Mouse (Mus musculus): Measurements from ENCODE around the gene Jade2.

The Jade2 gene

DNA sequence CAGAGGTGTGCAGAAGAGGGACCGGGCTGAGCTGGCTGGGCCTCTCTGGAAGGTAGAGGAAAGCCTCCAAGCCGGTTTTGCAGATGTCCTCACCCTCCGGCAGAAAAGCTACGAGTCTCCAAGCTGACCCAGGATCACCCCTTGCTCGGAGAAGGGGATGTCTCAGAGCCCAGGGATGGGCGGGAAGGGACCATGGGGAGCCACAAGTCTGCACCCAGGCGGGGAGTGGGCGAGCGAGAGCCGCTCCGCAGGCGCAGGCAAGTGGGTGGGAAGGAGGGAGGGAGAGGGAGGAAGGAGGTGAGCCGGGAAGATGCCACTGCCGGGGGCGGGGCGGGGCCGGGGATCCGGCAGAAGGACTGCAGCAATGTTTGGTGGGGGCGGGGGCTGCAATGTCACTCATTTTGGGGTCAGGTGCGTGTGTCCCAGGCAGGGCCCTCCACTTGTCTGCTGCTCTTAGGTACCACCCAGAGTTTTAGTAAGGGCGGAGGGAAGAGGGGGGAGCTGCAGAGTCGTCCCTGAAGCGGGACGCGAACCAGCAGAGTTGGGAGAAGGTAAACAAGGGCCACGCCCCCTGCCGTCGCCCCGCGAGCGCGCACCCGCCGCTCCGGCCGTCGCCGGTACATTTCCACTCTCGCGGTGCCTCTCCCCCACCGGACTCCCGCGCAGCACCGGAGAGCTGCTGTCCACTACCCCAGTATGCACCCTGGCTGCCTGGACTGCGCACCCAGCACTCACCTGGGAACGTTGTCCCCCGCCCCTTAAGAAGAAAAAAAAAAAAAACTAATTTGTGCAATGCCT is 1.4 kb downstream of the Jade2 start:
- DNase-seq: peak; percentile 71 to 79

DNA sequence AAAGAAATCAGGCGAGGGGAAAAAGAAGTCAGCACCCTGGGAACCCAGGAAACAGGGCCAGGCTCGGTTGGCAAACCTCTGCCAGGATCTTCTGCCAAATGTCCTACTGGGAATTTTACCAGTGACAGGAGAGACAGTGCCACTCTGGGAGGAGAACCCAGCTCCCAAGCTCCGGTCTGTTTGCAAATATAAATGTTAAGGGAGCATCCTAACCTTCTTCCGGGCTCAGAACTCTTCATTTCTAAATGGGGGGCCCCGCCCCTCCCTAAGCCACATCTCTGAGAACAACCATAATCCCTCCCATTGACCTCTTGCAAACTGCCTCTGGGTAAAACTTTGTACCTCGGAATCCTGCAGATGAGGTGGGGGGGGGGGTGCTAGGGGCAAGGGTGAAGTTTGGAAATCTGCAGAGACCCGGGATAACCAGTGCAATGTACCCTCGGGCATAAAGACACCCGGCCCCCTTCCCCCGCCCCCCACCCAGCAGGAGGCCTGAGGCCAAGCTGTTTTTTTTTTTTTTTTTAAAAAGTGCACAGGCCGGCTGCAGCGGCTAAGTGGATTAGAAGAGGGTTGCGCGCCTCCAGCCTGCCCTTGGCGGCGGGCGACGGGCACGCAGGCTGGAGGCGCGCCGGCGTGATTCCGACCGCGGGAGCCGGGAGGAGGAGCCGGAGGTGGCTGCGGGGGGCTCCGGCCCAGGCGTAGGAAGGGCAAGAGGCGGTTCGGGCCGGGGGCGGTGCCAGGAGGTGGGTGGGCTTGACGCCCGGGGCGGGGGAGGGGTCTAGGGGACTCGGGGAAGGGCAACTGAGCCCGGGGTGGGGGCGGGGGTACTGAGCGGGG is 2.3 kb downstream of the Jade2 start:
- DNase-seq: peak; percentile 66 to 68

DNA sequence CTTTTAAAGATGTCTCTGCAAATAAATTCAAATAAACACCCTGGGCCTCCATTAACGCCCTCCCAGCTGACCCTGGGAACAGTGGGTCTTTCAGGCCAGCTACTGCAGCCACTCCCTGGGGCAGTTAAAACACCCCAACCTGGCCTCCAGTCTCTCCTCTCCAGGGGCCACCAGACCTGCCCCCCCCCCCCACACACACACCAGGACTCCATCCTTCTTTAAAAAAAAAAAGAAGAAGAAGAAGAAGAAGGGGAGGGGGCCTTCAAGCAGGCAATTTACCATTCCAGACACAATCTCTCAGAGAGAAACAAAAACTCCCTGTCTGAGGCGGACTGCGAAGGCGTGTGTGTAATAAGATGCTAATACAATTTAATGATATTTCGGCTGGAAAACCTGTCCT is 4.9 kb downstream of the Jade2 start:
- DNase-seq: no peak

DNA sequence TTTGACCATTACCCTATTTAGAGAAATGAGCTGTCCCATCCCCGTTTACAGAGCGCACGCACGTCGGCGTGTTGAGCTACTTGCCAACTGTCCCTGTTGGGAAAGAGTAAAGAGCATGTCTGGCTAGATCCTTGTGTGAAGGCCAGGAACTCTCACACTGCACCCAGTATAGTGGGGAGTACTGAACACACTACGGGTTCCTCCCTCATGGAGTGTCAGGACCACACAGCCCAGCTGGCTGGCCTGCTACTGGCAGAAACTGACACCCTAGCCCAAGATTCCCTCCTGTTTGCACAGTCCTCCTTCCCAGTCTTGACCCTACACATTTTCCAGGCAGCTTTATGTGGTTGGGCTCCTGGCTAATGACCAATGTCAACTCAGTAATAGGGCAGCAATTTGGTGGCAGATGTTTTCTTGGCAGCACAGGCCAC is 5.3 kb downstream of the Jade2 start:
- DNase-seq: no peak

DNA sequence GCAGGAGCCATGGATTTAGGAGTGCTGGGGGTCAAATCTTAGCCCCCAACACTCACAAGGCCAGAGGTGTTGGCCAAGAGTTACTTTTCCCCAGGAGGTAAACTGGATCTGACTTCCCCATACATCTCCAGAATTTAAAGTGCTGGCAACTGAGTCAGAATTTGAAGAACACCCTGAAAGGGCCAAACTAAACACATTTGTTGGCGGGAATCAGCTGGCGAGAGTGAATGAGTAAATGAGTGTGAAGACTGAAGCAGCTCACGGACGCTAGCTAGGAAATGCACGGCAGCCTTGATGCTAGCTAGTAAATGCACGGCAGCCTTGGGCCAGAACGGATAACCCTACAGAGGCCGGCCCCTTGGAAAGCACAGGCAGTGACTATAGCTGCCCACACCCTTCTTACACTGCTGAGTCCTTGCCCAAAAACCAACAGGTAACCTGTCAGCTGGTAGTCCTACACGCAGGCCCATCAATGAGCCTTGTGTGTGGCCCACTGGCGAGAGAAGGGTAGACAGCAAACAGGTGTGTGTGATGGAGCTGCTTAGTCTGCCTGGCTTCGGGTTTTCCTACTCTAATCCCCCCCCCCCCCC is 6.6 kb downstream of the Jade2 start:
- DNase-seq: no peak

DNA sequence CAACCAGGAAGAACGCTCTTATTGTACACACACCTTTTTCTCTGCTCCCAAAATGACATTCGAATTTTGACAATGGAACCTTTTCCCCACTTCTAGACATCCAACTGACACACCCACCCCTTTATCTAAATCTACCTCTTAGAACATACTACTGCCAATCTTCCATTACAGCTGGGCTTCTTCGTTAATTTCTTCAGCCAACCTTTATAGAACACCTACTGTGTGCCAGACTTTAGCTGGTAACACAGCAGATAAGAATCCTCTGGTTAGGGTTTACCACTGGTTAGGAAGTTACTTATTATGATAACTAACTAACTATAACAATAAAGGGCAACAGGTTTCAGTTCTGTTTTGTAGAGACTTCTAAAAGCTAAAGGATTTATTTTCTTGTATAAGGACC is 9.1 kb downstream of the Jade2 start:
- DNase-seq: no peak

DNA sequence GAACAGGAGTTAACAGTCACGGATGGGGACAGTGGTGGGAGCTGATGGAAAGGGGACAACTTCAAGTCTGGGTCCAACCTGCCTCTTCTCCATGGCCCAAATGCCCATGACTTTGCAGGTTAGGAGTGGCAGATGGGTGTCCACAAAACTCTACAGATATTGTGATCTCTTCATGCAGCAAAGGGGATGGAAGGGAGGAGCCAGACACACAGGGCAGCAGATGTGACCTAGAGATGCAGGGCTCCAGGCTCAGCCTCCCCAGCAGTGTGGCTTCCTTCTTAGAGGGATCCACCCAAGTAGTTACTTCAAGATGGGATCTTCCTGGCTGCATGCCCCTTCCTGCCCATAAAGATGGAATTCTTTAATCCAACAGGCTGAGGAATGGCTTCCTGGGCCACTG is 9.6 kb downstream of the Jade2 start:
- DNase-seq: no peak

DNA sequence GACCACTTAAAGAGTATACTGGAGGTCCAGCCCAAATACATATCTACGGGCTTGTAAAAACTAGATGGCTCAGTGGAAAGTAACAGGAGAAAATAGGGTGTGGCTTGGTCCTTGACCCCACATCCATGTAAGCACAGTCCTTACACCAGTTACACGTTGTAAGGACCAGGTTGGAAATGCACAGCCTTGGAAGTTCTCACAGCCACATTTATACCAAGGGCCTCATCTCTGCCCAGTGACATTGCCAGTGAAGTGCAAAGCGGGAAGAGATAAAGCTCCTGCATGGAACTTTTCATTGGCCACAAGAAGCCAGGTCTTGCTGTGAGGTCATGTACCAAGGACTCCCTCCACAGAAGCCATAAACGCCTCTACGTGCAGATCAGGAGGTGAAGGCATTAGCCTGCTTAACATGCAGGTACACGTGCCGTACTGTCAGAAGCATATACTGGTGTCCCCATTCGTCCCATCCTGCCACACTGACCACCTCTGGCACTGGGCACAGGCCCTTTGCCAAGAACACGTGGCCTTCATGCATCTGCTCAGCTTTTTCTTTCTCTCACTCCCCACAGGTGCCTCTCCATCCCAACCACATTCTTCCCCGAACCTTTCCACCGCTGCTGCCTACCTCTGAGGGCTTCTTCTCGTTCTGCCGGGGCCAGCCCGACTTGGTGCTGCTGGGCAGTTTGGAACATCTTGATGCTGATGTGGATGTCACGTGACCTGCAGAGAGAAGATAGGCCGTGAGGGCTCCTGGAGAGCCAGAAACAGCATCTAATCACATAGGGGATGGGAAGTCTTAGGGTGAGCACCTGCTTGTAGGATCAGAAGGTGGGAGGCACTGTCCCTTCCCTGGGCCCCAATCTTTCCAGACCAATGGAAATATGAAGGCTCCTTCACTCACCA is 11.2 kb downstream of the Jade2 start:
- DNase-seq: no peak

DNA sequence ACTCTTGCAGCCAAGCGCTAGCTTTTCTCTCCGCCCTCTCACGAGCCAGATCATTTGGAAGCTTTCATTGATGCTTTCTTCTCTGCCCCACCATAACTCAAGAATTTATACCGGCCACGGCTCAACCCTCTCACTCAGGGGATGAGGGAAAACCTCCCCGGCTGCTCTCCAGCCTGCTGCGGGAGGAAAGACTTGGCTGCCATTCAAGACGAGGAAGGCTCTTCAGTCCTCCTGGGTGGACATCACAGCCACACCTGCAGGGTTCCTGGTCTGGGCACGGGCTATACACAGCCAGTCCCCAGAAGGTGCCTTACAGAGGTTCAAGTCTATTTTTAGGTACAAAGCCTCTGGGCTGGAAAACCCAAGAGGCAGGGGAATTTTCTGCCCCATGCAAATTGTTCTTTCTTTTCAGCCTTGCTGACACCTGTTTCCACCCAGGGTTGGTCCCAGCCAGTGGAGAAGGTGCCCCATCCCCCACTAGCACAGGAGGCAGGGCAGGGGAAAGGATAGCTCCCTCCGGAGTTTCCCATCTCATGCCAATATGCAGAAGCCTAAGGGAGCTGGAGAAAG is 12.8 kb downstream of the Jade2 start:
- DNase-seq: no peak

DNA sequence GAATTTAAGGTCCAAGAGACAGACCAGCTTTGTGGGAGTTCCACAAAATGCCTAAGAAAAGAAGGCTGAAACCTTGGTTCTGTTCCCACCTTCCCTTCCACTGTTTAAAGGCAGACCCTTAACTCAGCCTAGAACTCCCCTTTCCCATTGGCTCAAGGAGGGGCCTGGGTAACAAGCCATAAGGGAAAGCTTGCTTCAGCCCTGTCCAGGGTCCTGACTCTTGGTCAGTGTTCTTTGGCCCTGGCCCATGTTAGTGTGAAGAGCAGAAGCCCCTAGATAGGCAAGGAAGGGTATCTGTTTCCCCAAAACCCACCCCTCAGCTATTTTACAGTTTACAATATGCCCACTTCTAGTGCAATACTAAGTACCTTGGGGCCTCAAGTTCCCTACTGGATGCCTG is 13.6 kb downstream of the Jade2 start:
- no peak for DNase-seq

DNA sequence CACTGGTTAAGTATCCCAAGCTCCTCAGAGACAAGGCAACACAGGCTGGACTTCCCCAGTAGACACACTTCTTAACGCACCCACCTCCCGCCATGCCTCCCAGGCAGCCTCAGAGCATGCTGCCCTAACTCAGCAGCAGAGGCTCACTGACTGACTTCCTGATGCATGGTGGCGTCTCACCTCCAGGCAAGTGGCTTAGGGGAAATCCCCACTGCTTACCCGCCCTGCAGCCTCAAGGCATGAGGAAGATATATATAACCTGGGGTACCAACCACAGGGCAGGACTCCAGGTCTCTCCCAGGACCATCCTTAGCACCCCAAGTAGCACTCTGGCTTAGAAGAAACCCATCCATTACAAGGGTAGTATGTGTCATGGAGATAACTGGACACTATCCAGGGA is 14.3 kb downstream of the Jade2 start:
- peak; percentile 35 to 39 for DNase-seq

DNA sequence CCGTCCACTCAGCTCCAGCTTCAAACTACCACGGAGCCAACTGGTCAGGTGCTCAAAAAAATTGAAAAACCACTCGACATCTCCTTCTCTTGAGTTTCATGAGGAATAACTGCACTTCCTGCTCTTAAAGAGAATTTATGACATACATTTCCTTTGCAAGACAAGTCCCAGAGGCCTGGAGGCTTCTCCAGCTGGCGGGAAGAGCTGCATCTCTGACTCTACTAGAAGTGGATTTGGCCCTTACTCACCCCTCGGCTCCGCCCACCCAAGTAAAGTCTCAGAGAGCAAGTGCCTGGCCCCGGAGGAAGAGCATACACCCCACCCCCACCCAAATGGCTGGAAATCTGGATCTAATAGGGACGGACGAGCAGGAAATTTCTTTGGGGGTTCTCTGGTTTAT is 16.3 kb downstream of the Jade2 start:
- no peak for DNase-seq

DNA sequence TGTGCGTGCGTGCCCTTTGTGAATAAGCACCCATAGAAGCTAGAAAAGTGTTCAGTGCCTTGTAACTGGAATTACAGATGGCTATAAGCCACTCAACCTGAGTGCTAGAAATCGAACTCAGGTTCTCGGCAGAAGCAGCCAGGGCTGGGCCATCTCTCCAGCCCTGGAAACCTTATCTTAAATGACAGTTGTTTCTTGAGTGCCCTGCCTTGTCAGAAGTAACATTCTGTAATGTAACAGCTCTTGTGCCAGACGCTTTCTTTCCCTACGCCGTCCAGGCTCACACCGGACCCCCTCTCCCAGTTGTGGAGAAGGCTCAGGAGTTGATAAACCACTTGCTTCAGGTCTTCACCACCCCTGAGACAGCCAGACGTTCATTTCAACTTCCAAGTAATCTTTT is 16.8 kb downstream of the Jade2 start:
- DNase-seq: no peak

DNA sequence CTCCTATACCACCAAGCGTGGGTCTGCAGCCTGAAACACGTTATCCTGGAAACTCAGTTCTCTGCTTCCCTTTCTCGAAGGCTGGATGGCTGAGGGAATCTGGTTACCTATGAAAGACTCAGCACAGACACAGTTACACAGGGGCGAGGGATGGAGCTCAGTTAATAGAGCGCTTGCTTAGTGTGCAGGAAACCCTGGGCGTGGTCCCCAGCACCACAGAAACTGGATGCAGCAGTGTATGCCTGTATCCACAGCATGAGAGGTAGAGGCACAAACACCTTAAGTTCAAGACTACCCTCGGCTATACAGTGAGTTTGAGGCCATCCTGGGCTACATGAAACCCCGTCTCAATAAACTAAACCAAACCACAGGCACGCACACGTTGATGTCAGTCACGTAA is 17.5 kb downstream of the Jade2 start:
- DNase-seq: no peak

DNA sequence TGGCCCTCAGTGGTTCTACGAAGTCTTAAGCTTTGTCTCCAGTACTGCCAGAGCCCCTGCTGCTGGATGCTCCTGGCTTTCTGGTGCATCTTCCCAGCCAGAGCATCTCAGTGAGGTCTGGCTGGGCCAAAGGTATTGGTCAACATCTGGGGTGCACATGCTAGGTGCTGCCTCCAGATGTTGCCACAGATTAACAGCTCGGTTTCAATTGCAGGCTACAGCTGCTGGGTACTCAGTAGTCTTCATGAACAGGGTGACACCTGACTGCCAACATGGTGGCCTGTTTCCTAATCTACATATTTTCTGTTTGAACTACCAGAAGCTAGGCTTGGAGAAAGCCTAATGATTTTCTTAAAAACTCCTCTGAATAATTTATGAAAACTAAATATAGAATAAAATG is 18.3 kb downstream of the Jade2 start:
- DNase-seq: no peak

DNA sequence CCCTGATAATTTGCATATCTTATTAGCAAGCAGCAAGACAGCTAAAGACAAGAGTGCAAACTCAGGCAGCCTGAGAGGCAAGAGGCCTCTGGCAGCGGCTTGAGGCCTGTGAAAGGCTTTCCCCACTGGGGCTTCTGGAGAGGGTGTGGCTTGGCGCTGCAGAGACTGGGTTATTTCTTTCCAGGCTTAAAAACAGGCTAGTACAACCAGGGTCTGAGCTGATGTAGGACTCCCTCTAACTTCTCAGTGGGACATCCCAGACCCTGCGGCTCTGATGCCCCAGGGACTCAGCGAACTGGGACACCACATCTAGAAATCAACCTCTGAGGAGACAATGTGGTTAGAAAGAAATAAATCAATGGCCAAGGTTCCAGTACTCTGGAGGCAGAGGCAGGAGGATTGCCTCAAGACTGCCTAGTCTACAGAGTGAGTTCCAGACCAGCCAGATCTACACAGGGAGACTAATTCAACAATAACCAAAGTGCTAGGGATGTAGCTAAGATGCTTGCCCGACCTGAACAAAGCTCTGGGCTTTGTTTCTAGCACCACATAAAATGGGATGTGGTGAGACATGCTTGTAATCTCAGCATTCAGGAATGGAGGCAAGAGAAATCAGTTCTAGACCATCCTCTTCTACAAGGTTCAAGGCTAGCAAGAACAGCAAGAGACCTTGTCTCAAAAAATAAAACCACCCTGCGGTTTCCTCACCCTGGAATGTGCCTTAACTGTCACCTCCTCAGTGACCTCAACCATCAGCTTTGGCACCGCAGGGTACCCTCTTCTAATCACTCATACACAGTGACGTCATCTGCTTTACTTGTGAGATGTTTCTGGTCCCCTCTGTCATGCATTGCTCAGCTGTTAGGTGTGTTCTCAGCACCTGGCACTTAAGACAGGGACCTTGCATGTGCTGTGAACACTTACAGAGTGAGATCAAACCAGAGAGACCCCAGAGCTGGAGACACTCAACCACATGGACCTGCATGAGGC is 20.0 kb downstream of the Jade2 start:
- no peak for DNase-seq

DNA sequence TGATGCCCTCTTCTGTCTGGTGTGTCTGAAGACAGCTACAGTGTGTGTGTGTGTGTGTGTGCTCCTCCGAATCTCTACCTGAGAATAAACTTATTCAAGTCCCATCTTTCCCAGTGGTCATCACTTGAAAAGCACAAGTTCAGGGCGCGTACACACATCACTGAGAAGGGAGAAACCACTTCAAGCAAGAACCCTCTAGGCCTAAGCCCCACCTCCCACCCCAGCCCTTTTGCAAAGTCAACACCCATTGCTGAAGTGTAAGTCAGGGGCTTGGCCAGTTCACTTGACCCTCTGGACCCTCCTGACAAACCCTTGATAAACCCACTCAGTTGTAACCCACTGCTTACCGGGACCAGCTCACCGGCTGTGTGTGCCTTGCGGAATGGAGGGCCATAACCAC is 20.9 kb downstream of the Jade2 start:
- DNase-seq: no peak

DNA sequence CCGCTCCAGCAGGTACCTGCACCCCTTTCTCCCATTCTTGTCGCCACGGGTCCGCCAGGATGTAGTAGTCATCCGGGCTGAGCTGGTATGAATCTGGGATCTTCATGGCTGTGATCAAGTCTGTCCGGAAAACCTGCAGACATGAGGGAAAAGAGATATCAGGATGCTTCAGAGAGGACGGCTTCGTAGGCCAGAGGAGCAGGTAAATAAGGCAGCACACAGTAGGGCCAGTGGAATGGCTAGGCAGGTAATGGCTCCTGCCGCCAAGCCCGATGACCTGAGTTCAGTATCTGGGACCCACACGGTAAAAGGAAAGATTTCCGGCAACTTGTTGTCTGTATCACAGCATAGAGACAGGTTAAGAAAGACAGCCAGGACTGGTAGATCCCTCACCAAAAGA is 21.9 kb downstream of the Jade2 start:
- no peak for DNase-seq

DNA sequence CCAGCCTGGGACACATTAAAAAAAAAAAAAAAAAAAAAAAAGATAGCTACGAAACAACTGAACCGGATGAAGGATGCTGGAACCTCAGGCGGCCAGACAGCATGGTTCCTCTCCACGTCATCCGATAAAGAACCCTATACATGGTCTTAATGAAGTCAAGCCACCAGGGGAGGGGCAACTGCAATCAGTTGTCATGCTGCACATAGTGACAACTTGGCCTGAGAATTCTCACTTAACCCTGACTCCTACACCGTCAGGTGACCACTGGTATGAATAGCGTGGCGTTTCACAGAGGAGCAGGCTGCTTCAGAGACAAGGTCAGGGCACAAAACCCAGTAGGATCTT is 23.4 kb downstream of the Jade2 start:
- DNase-seq: no peak

DNA sequence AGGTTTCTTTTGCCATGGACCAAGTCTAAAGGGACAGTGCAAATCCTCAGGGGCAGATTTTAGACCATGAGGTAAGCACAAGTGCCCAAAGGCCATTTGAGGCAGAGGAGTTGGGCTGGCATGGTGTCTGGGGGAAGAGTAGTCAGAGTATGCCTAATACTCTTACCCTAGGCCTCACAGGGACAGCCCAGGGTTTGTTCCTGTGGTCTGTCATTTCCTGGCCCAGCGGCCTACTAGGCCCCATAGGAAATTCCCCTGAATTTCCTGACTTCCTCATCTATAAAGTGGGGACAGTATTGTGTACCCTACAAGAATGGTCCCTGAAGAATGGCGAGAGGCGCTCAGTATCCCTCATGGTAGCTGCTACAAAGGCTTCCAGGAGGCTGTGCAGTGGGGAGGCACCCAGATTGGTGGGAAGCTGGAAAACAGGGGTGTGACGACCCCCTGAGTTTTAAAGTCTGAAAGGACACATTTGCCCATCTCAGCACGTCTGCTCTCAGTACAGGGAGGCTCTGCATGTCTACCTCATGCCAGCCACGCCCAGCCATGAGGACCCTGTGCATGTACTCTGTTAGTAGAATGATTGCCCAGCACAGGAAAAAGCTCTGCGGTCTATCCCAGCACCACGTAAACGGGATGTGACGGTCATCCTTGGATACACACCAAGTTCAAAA is 23.9 kb downstream of the Jade2 start:
- no peak for DNase-seq

DNA sequence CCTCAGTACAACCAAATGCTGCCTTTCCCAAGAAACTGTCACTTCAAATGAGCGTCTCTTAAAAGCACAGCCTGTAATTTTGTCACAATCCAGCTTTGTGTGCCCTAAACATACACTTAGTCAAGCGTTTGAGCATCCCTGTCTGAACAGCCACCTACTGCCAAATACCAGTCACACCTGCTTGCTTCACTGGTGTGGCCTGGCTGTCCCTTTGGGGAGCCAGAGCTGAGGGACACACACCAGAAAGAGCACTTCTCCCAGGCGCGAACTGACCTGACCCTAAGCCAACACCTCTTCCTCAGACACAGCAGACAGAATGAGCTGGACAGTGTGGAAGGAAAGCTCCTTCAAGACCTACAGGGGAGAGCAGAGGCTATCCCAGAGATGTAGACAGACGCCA is 24.5 kb downstream of the Jade2 start:
- DNase-seq: no peak
